Mouse (Mus musculus) G1E (cell line): ENCODE data around the gene Rhobtb1.

Experiments used
- CTCF ChIP-seq: IDR thresholded peaks from 2 replicates; pipeline ENCODE4 v1.5.1; 2012; ENCODE audit warnings: low read depth, low read length, inconsistent platforms, mixed read lengths
- POLR2AphosphoS5 ChIP-seq: IDR thresholded peaks from 2 replicates; pipeline ENCODE4 v1.6.1; 2012; ENCODE audit warnings: low read depth, low read length, inconsistent platforms; ENCODE audit not compliant: insufficient replicate concordance

GRCm38 (mm10) chr10:69192266-69192665 lies 41.0 kb downstream of the Rhobtb1 start:
- TF ChIP-seq CTCF (no peak), POLR2AphosphoS5 (no peak)
